Mouse (Mus musculus) layer of hippocampus, adult 2 months (tissue): Measurements from ENCODE around the gene Ifna16. TPM values are rescaled to one million over a fixed set of nuclear protein-coding genes. Genes with fewer than 3 reads are reported as not detected.

Source experiments
- DNase-seq, 2 experiments: peaks; one replicate each; pipeline ENCODE4 v3.0.0; 2022; ENCODE audit warnings: low spot score in 2 of 2
- H3K27ac ChIP-seq: fragments of 200-600 bp; 2 replicates; pipeline ENCODE4 v1.8.1; 2022
- H3K4me3 ChIP-seq: fragments of 200-600 bp; 2 replicates; pipeline ENCODE4 v1.8.1; 2022; ENCODE audit warnings: mild to moderate bottlenecking
- CTCF ChIP-seq: fragments of 200-600 bp; conservative IDR thresholded peaks from 2 replicates; pipeline ENCODE4 v1.8.1; 2022; ENCODE audit warnings: antibody characterized with exemption, mild to moderate bottlenecking, moderate library complexity
- total RNA-seq, 2 experiments: library from RNA; stranded (reverse); gene quantifications; 2 replicates each; pipeline ENCODE4 v1.2.3; 2021

Ifna16 gene
- total RNA-seq, 2 experiments from 2014 or later: not detected

DNA sequence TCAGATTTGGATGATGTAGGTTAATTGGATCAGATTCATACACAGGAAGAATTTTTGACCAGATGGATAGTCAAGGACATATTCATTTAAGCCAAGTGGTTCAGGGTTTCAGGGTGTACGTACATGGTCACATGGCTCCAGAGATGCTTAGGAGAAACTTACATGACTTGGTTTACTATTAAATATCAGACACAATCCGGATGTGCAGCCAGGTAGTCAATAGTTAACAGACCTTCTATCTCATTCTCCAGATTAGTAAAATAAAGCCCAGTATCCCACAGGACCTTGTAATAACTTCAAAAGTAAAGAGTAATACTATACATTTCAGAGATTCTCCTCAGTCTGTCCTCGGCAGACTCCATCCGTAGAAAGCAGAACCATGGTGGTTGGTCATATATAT, 42.4 kb downstream of the Ifna16 start, which contains the start of gene C87499:
TSS of gene C87499 (minus strand) at position 101 of the 400 bp plus-strand sequence.
- DNase-seq: no peak
- no peak for TF ChIP-seq CTCF
- no peak within 1 kb of the TSS for H3K4me3 ChIP-seq
- H3K27ac ChIP-seq: no peak within 1 kb of the TSS

Other genes with a start within 250 kb of the Ifna16 start
- 1 to 10 TPM; 1.0 to 1.2 TPM for gene Hacd4, start 238.0 kb downstream of the Ifna16 start, total RNA-seq
- not detected for gene Ifnb1, start 154.2 kb downstream of the Ifna16 start, total RNA-seq
- not detected for gene Ifna15, start 118.7 kb downstream of the Ifna16 start, total RNA-seq
- not detected for gene Ifna14, start 105.1 kb downstream of the Ifna16 start, total RNA-seq
- not detected for gene Ifna9, start 84.5 kb downstream of the Ifna16 start, total RNA-seq
- not detected for gene Ifna12, start 73.5 kb downstream of the Ifna16 start, total RNA-seq
- gene C87499, start 42.5 kb downstream of the Ifna16 start, total RNA-seq: not detected
- not detected for gene Ifna13, start 32.5 kb downstream of the Ifna16 start, total RNA-seq
- gene Ifna2, start 7.0 kb upstream of the Ifna16 start, total RNA-seq: not detected
- not detected for gene Ifnab, start 14.4 kb upstream of the Ifna16 start, total RNA-seq
- gene Gm26566, start 44.9 kb upstream of the Ifna16 start, total RNA-seq: 1 to 10 TPM; 1.3 to 1.5 TPM
- 100 to 1,000 TPM; 105 to 107 TPM for gene Klhl9, start 45.5 kb upstream of the Ifna16 start, total RNA-seq
- gene Gm13271, start 77.9 kb upstream of the Ifna16 start, total RNA-seq: not detected
- gene Gm13283, start 83.2 kb upstream of the Ifna16 start, total RNA-seq: not detected
- gene Gm13290, start 96.9 kb upstream of the Ifna16 start, total RNA-seq: not detected
- not detected for gene Gm13289, start 100.0 kb upstream of the Ifna16 start, total RNA-seq
- gene Gm13272, start 102.9 kb upstream of the Ifna16 start, total RNA-seq: not detected
- gene Ifnz, start 105.2 kb upstream of the Ifna16 start, total RNA-seq: not detected
- gene Gm13276, start 108.8 kb upstream of the Ifna16 start, total RNA-seq: not detected
- not detected for gene Gm13277, start 111.7 kb upstream of the Ifna16 start, total RNA-seq
- gene Gm13278, start 114.6 kb upstream of the Ifna16 start, total RNA-seq: not detected
- gene Gm13275, start 117.6 kb upstream of the Ifna16 start, total RNA-seq: not detected
- gene Gm13279, start 120.5 kb upstream of the Ifna16 start, total RNA-seq: not detected
- gene Gm13285, start 122.7 kb upstream of the Ifna16 start, total RNA-seq: not detected
- gene Gm13287, start 126.3 kb upstream of the Ifna16 start, total RNA-seq: not detected
- not detected for gene Gm13288, start 128.6 kb upstream of the Ifna16 start, total RNA-seq
- not detected for gene Ifna7, start 139.3 kb upstream of the Ifna16 start, total RNA-seq
- not detected for gene Ifna11, start 143.0 kb upstream of the Ifna16 start, total RNA-seq
- not detected for gene Ifna6, start 150.5 kb upstream of the Ifna16 start, total RNA-seq
- not detected for gene Ifna5, start 158.6 kb upstream of the Ifna16 start, total RNA-seq
- not detected for gene Ifna4, start 164.9 kb upstream of the Ifna16 start, total RNA-seq
- not detected for gene Ifna1, start 173.2 kb upstream of the Ifna16 start, total RNA-seq
- gene Ifne, start 203.3 kb upstream of the Ifna16 start, total RNA-seq: not detected